Mouse (Mus musculus) liver, embryonic 11.5 days (tissue): ENCODE measurements around the gene Coro1b. TPM values are rescaled to one million over a fixed set of nuclear protein-coding genes. Genes with fewer than 3 reads are reported as not detected.

Experiments
- ATAC-seq: fragments of 200-750 bp; cut with Nextera tagmentation; replicated peaks from 2 replicates; pipeline ENCODE4 v1.8.0; 2017; ENCODE audit warnings: moderate number of reproducible peaks, mild to moderate bottlenecking, moderate TSS enrichment, moderate library complexity; ENCODE audit not compliant: low FRiP score
- DNase-seq: peaks from one replicate; pipeline ENCODE4 v3.0.0-alpha.2; 2017; ENCODE audit warnings: low spot score
- H3K27ac ChIP-seq: fragments of 300-500 bp; sonication (generic); 2 replicates; pipeline ENCODE4 v1.5.1; 2014; ENCODE audit warnings: mild to moderate bottlenecking, low read depth, low read length, control low read depth
- H3K27me3 ChIP-seq: fragments of 300-500 bp; sonication (generic); replicated peaks from 2 replicates; pipeline ENCODE4 v1.6.1; 2014; ENCODE audit warnings: low read length, mixed read lengths; ENCODE audit not compliant: control insufficient read depth, insufficient read depth
- H3K36me3 ChIP-seq: fragments of 300-500 bp; sonication (generic); 2 replicates; pipeline ENCODE4 v1.6.1; 2014; ENCODE audit warnings: mild to moderate bottlenecking, low read length, moderate library complexity, mixed read lengths; ENCODE audit not compliant: control insufficient read depth, insufficient read depth
- H3K4me1 ChIP-seq: fragments of 300-500 bp; sonication (generic); replicated peaks from 2 replicates; pipeline ENCODE4 v1.6.1; 2014; ENCODE audit warnings: low read length, mixed read lengths; ENCODE audit not compliant: control insufficient read depth, insufficient read depth
- H3K4me2 ChIP-seq: fragments of 300-500 bp; sonication (generic); 2 replicates; pipeline ENCODE4 v1.6.1; 2014; ENCODE audit warnings: mild to moderate bottlenecking, control low read depth, moderate library complexity
- H3K4me3 ChIP-seq: fragments of 300-500 bp; sonication (generic); 2 replicates; pipeline ENCODE4 v1.5.1; 2014; ENCODE audit warnings: low read depth, low read length, control low read depth
- H3K9ac ChIP-seq: fragments of 300-500 bp; sonication (generic); 2 replicates; pipeline ENCODE4 v1.6.1; 2014; ENCODE audit warnings: low read depth, low read length, control low read depth
- H3K9me3 ChIP-seq: fragments of 300-500 bp; sonication (generic); 2 replicates; pipeline ENCODE4 v1.6.1; 2016; ENCODE audit warnings: low read length, inconsistent platforms, mixed read lengths; ENCODE audit not compliant: control insufficient read depth
- WGBS: fragments of 180-500 bp; shearing (Covaris S2); extraction: QIAGEN DNeasy Blood & Tissue Kit; methylation state at CpG from one replicate; pipeline ENCODE4 v1.1.7; 2014; 5-methylcytosine and 5-hydroxymethylcytosine counted together
- polyA plus RNA-seq: library from polyadenylated mRNA; unstranded; fragments of >200 nt; fragmentation: Nextera tagmentation; extraction: Ambion mirVana; gene quantifications from 2 replicates; pipeline ENCODE4 v1.2.1, GENCODE M21; 2014

Coro1b gene
- polyA plus RNA-seq, 1 experiment from 2014 or later = 126 TPM

DNA sequence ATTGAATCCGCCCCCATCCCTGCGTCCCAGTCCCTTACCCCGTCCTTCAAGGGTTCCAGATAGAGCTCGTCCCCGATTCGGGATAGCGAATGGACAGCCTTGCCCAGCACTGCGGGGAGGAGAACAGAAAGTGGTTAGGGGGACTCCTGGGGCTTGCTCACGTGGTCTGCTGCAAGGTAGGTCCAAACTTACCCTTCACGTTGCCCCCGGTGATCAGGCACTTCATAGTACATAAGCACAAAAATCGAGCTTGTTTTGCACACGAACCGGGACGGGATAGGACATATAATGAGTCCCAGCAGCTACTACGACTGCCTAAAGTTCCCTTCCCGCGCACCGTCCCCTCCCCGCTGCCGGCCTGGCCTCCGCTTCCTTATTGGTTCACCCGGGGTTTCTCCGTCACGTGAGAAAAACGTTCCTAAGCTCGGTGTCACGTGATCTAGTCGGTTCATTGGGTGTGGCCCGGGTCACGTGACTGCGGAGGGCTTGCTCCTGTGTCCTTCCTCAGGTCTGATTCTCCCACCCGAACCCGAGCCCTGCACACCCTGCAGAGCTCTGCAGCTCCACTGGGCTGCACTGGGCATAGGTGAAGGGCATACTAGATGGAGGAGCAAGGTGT lies 53.0 kb downstream of the Coro1b start, which contains the start of gene Rad9a:
Gene Rad9a, minus strand, starts transcription at position 372 of the 619 bp plus-strand sequence.
- Histone ChIP-seq H3K4me2 (peak within 1 kb of the TSS; percentile 94), H3K4me3 (peak within 1 kb of the TSS; percentile 84), H3K9ac (peak within 1 kb of the TSS; percentile 93), H3K9me3 (no peaks in the 10 kb centered on the region), H3K36me3 (peaks cover 15% of the 10 kb centered on the region), H3K4me1 (peaks cover 19% of the 10 kb centered on the region), H3K27ac (peak within 1 kb of the TSS; percentile 84), H3K27me3 (peaks cover 5% of the 10 kb centered on the region; the same call in 1 of the 2 replicates)
- ATAC-seq (peak; percentile 87), DNase-seq (peak; percentile 95)
- WGBS = under 1% methylated on average over 34 of the region's 34 CpGs

DNA sequence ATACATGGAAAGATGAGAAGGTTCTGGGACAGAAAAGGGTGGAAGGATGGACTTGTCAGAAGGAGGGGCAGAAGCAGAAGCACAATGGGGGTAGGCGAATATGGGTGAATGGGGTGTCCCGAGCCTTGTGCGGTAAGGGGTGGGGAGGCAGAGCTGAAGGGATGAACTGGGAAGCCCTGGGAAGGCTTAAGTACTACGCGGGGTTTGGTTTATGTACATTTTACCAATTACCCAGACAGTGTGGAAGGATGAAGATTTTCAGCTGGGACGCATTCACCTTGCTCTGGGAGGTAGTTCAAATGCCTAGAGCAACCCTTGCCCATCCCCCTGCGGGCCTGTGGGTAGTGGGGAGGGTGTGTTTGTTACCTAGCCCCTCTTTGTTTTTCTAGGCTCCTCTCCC lies 53.7 kb downstream of the Coro1b start:
- no peak for DNase-seq
- Histone ChIP-seq H3K27ac (peak overlapping the region; percentile 84; the same call in 1 of the 2 replicates), H3K4me3 (peak overlapping the region; percentile 84), H3K36me3 (peaks cover 7% of the 10 kb centered on the region; the same call in 1 of the 2 replicates), H3K27me3 (peaks cover 6% of the 10 kb centered on the region; the same call in 1 of the 2 replicates), H3K4me2 (peak overlapping the region; percentile 94), H3K4me1 (peaks cover 19% of the 10 kb centered on the region), H3K9me3 (no peaks in the 10 kb centered on the region), H3K9ac (peak overlapping the region; percentile 80)
- WGBS = 34% methylated on average over 7 of the region's 7 CpGs
- ATAC-seq = no peak

DNA sequence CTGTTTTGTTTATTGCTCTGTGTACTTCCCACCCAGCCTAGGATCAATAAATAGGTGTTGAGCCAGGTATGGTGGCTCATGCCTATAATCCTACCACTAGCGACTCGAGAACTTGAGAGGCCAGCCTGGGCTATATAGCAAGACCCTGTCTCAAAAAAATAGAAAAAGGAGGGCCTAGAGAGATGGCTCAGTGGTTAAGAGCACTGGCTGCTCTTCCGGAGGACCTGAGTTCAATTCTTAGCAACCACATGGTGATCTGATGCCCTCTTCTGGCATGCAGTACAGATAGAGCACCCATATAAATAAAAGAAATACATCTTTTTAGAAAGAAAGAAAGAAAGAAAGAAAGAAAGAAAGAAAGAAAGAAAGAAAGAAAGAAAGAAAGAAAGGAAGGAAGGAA lies 54.7 kb downstream of the Coro1b start:
- peaks cover 6% of the 10 kb centered on the region; the same call in 1 of the 2 replicates for H3K27me3 ChIP-seq
- DNase-seq (no peak), ATAC-seq (no peak)
- no peaks in the 10 kb centered on the region for H3K9me3 ChIP-seq
- H3K4me1 ChIP-seq = peaks cover 19% of the 10 kb centered on the region
- H3K36me3 ChIP-seq = peaks cover 6% of the 10 kb centered on the region; the same call in 1 of the 2 replicates
- H3K27ac ChIP-seq = peak overlapping the region; percentile 28; the same call in 1 of the 2 replicates
- H3K4me2 ChIP-seq = no peak overlapping the region
- WGBS = 51% methylated on average over 3 of the region's 3 CpGs
- no peak overlapping the region for H3K9ac ChIP-seq
- H3K4me3 ChIP-seq = no peak overlapping the region

Other genes starting within 250 kb of the Coro1b start
- gene Tcirg1, start 241.5 kb upstream of the Coro1b start, polyA plus RNA-seq = 39.8 and 42.8 TPM in 2 replicates
- 278 and 287 TPM in 2 replicates for gene Ndufs8, start 235.8 kb upstream of the Coro1b start, polyA plus RNA-seq
- gene Aldh3b1, start 218.8 kb upstream of the Coro1b start, polyA plus RNA-seq = 1.7 TPM in 2 replicates
- 14.2 and 16.0 TPM in 2 replicates for gene Unc93b1, start 213.4 kb upstream of the Coro1b start, polyA plus RNA-seq
- not detected in 2 replicates for gene Aldh3b3, start 190.0 kb upstream of the Coro1b start, polyA plus RNA-seq
- gene Aldh3b2, start 176.3 kb upstream of the Coro1b start, polyA plus RNA-seq = 0.48 and 0.70 TPM in 2 replicates
- gene Acy3, start 162.0 kb upstream of the Coro1b start, polyA plus RNA-seq = 12.0 and 14.5 TPM in 2 replicates
- gene Tbx10, start 155.9 kb upstream of the Coro1b start, polyA plus RNA-seq = 1.8 TPM in 2 replicates
- gene Nudt8, start 148.0 kb upstream of the Coro1b start, polyA plus RNA-seq = 30.8 and 32.3 TPM in 2 replicates
- 1.6 and 2.4 TPM in 2 replicates for gene Gm49405, start 148.0 kb upstream of the Coro1b start, polyA plus RNA-seq
- gene Doc2g, start 145.3 kb upstream of the Coro1b start, polyA plus RNA-seq = 2.8 and 4.1 TPM in 2 replicates
- gene Ndufv1, start 135.8 kb upstream of the Coro1b start, polyA plus RNA-seq = 232 and 234 TPM in 2 replicates
- gene Gstp1, start 110.6 kb upstream of the Coro1b start, polyA plus RNA-seq = 733 and 765 TPM in 2 replicates
- 5.5 and 6.1 TPM in 2 replicates for gene Gstp2, start 102.6 kb upstream of the Coro1b start, polyA plus RNA-seq
- gene Gstp3, start 89.0 kb upstream of the Coro1b start, polyA plus RNA-seq = 14.6 and 16.7 TPM in 2 replicates
- 0.51 and 0.52 TPM in 2 replicates for gene Cabp2, start 67.0 kb upstream of the Coro1b start, polyA plus RNA-seq
- gene Cdk2ap2, start 51.4 kb upstream of the Coro1b start, polyA plus RNA-seq = 121 and 135 TPM in 2 replicates
- 7.2 and 8.0 TPM in 2 replicates for gene Pitpnm1, start 48.6 kb upstream of the Coro1b start, polyA plus RNA-seq
- 56.2 and 61.8 TPM in 2 replicates for gene Aip, start 22.8 kb upstream of the Coro1b start, polyA plus RNA-seq
- gene Gpr152, start 8.8 kb upstream of the Coro1b start, polyA plus RNA-seq = not detected in 2 replicates
- gene Cabp4, start 4.6 kb upstream of the Coro1b start, polyA plus RNA-seq = 0.21 TPM in 1 of 2 replicates, not detected in the other
- 38.7 and 41.1 TPM in 2 replicates for gene Ptprcap, start 5.0 kb downstream of the Coro1b start, polyA plus RNA-seq
- gene Rps6kb2, start 14.7 kb downstream of the Coro1b start, polyA plus RNA-seq = 41.0 and 53.5 TPM in 2 replicates
- 0.89 and 1.2 TPM in 2 replicates for gene Carns1, start 26.9 kb downstream of the Coro1b start, polyA plus RNA-seq
- gene Tbc1d10c, start 42.7 kb downstream of the Coro1b start, polyA plus RNA-seq = 3.3 and 3.4 TPM in 2 replicates
- gene Ppp1ca, start 43.4 kb downstream of the Coro1b start, polyA plus RNA-seq = 773 and 809 TPM in 2 replicates
- 35.7 and 38.8 TPM in 2 replicates for gene Rad9a, start 53.0 kb downstream of the Coro1b start, polyA plus RNA-seq
- gene Clcf1, start 65.6 kb downstream of the Coro1b start, polyA plus RNA-seq = 1.9 and 2.4 TPM in 2 replicates
- not detected in 2 replicates for gene AC109138.7, start 65.7 kb downstream of the Coro1b start, polyA plus RNA-seq
- 22.1 and 24.9 TPM in 2 replicates for gene Pold4, start 83.3 kb downstream of the Coro1b start, polyA plus RNA-seq
- 3.2 and 3.3 TPM in 2 replicates for gene Ssh3, start 120.6 kb downstream of the Coro1b start, polyA plus RNA-seq
- gene Ankrd13d, start 134.5 kb downstream of the Coro1b start, polyA plus RNA-seq = 2.9 and 3.2 TPM in 2 replicates
- gene Grk2, start 157.6 kb downstream of the Coro1b start, polyA plus RNA-seq = 22.1 and 23.1 TPM in 2 replicates
- gene Kdm2a, start 249.7 kb downstream of the Coro1b start, polyA plus RNA-seq = 39.8 and 40.2 TPM in 2 replicates